Mouse (Mus musculus) CD4-positive naive resting alpha-beta T cell, adult 76 days (primary cell): ENCODE measurements around the gene Lgi4. TPM values are rescaled to one million over a fixed set of nuclear protein-coding genes. Genes with fewer than 3 reads are reported as not detected.

Experiments
- total RNA-seq: library from RNA; stranded (reverse); gene quantifications from one replicate; pipeline ENCODE4 v1.2.4, GENCODE M21; 2023

Gene Lgi4
- 0.18 TPM for total RNA-seq

GRCm38 (mm10) chr7:31059108-31059507, at the start of gene Lgi4:
TSS of gene Lgi4 (plus strand) at chr7:31059342.

DNA sequence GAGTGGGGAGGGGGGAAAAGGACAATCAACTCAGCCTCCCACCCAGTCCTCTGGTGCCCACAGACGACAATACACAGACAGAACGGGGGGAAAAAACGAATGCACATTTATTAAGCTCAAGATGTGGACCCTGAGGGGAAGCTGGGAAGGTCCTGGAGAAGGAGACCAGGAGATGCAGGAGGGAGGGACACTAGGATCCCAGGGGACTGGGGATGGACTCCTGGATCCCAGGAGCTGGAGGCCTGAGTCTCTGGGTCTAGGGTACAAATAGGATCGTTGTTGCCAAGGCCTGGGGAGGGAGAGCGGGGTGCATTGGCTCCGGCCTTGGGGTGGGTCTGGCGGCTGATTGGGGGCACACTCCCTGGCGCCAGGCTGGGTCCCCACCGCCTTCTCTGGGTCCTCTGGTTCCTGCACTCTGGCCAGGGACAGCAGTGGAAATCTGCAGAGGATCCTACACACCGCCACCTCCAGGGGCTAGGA, 16.7 kb upstream of the Lgi4 start, which contains the start of gene Fxyd5:
Gene Fxyd5, minus strand, starts transcription at position 51 of the 480 bp plus-strand sequence.

GRCm38 (mm10) chr7:31051321-31052021, 7.7 kb upstream of the Lgi4 start, which contains the start of gene Fxyd7:
TSS of gene Fxyd7 (minus strand) at chr7:31051467.

DNA sequence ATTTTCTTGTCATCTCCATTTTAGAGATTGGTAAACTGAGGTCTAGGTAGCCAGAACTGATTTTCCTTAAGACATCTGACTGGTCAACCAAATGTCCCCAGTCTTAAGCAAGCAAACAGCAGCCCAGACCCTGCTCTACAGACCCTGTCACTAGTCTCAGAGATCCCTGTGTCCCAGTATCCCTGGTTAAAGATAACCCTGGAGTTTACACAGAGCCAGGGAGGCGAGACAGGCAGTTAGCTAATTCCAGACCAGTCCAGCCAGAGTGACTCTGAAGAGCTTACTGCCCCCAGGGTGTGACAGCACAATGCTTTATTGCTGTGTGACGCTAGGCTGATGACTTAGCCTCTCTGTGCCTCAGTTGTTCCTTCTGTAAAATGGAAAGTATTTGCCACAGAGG, 2.1 kb upstream of the Lgi4 start, which contains the start of gene Fxyd1:
Gene Fxyd1, minus strand, starts transcription at position 129 of the 400 bp plus-strand sequence.

GRCm38 (mm10) chr7:31076492-31076891, 17.4 kb downstream of the Lgi4 start, which contains the start of gene Fxyd3:
TSS of gene Fxyd3 (minus strand) at chr7:31076704.

DNA sequence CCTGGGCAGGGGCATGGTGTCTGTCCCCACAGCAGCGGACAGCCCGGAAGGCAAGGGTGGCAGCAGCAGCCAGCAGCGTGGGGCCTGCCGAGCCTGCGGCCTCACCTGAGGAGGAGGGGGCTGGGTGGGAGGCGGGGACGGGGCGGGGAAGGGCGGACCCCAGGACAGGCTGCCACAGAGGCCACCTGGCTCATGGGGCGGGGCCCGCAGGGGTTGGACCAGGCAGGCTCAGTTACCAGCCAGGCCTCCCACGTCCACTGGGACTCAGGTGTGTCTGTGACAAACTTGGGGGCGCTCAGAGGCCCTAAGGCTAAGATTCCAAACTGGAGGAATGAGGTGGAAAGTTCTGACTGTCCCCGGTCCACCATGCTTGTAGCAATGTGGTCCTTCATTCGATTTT, 56.0 kb downstream of the Lgi4 start, which contains the start of gene Hpn:
Gene Hpn, minus strand, starts transcription at position 109 of the 400 bp plus-strand sequence.

Other genes starting within 250 kb of the Lgi4 start
- 1.1 TPM for gene Ffar2, start 235.6 kb upstream of the Lgi4 start, total RNA-seq
- gene Ffar3, start 203.2 kb upstream of the Lgi4 start, total RNA-seq = not detected
- 1.3 TPM for gene Ffar1, start 197.8 kb upstream of the Lgi4 start, total RNA-seq
- gene Cd22, start 179.0 kb upstream of the Lgi4 start, total RNA-seq = 68.7 TPM
- not detected for gene Mag, start 144.5 kb upstream of the Lgi4 start, total RNA-seq
- not detected for gene Hamp2, start 134.7 kb upstream of the Lgi4 start, total RNA-seq
- gene Hamp, start 115.3 kb upstream of the Lgi4 start, total RNA-seq = not detected
- gene Usf2, start 102.5 kb upstream of the Lgi4 start, total RNA-seq = 160 TPM
- 2.4 TPM for gene Lsr, start 85.9 kb upstream of the Lgi4 start, total RNA-seq
- not detected for gene Fam187b, start 85.6 kb upstream of the Lgi4 start, total RNA-seq
- 882 TPM for gene Fxyd5, start 16.9 kb upstream of the Lgi4 start, total RNA-seq
- gene Fxyd7, start 7.9 kb upstream of the Lgi4 start, total RNA-seq = not detected
- not detected for gene Fxyd1, start 2.1 kb upstream of the Lgi4 start, total RNA-seq
- gene Fxyd3, start 17.4 kb downstream of the Lgi4 start, total RNA-seq = not detected
- 0.50 TPM for gene Hpn, start 55.9 kb downstream of the Lgi4 start, total RNA-seq
- 1.6 TPM for gene Scn1b, start 67.7 kb downstream of the Lgi4 start, total RNA-seq
- 627 TPM for gene Gramd1a, start 96.6 kb downstream of the Lgi4 start, total RNA-seq
- not detected for gene Scgb2b2, start 231.2 kb downstream of the Lgi4 start, total RNA-seq
- not detected for gene Scgb1b2, start 232.5 kb downstream of the Lgi4 start, total RNA-seq